Mouse (Mus musculus): Measurements from ENCODE around the gene Cyp2c67.
"Not testable (repeated sequence)": the region's sequence is repeated elsewhere in the genome, so short reads cannot be mapped to it uniquely, and the experiment has no call there.

Cyp2c67 gene

DNA sequence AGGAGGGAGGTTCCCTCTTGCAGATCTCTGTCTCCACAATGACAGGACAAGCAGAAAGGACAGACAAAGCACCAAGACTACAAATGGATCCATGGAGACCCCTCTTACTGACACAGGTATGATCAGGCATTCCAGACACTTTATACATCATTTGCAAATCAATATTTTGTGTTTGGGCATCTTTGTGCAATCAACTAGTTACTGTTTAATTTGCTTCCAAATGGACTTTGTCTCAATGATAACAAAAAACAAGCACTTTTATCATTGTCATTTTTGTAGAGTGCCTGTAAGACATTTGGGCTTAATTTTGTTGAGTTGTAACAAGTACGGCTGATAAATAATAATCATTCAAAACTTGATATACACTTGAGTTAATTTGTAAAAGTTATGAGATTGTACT lies at the start of gene Cyp2c67:
TSS of gene Cyp2c67 (minus strand) at position 114 of the 400 bp plus-strand sequence.
- DNase-seq (ENCODE audit: low read depth, low spot score), result no peak

DNA sequence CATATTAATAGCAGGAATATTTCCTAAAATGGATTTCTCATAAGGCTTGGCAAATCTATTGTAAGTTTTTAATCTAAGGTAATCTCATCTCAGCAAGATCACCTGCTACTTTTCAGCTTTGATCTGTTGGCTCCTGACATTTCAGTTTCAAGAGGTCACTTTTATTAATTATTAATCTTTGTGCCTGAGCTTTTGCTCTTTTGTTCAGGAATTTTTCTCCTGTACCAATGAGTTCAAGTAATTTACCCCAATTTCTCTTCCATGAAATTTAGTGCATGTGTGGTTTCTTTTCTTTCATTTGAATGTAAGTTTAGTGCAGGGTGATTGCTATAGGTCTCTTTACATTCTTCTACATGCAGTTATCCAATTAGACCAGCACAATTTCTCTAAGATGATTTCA lies 16.8 kb upstream of the Cyp2c67 start:
- not testable (repeated sequence) for DNase-seq (ENCODE audit: low read depth, low spot score)

DNA sequence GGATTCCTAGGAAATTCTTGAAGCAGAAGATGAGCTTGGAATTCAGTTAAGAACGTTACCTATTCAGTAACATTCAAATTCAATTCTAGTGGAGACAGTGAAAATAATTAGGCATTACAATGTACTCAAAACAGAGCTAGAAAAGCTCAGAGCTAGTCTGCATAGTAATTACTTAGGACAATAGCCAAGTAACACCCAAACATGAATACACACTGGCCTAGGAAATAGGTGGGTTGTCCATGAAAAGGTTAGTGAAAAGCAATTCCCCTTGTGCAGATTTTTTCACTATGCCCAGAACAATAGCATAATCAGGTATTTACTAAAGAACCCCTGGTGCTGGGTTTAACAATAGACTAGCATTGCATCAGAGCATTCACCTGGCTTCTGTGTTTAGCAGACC lies 3.5 kb upstream of the Cyp2c67 start:
- DNase-seq (ENCODE audit: low read depth, low spot score), result no peak

DNA sequence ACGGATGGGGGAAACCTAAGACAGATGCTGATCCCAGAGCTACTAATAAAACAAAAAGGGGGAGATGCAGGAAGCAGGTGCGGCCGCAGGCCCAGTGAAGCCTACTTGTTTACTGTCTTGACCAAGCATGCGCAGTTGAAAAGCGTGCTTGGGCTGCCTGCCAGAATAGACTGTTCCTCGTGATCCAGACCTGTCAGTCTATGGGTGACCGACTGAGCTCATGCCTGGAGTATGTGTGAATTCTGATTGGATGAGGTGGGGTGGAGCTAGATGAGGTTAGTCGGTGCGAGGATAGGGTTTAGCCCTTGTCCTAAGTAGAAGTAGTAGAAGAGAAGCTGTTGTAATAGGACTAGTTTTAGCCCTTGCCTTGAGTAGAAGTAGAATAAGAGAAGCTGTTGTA lies 1.3 kb downstream of the Cyp2c67 start:
- no peak for DNase-seq (ENCODE audit: low read depth, low spot score)

DNA sequence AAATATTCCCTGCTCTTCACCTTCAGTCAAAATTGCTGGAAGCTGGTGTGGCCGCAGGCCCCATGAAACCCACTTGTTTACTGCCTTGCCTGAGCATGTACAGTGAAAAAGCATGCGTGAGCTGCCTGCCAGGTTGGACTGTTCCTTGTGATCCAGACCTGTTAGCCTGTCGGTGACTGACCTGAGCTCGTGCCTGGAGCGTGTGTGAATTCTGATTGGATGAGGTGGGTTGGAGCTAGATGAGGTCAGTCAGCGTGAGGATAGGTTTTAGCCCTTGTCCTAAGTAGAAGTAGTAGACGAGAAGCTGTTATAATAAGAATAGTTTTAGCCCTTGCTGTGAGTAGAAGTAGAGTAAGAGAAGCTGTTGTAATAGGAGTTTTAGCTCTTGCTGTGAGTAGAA lies 4.3 kb downstream of the Cyp2c67 start:
- DNase-seq (ENCODE audit: low read depth, low spot score), result not testable (repeated sequence)
